ENCODE assay signal across 20 mouse cellular contexts in the genomic region with DNA sequence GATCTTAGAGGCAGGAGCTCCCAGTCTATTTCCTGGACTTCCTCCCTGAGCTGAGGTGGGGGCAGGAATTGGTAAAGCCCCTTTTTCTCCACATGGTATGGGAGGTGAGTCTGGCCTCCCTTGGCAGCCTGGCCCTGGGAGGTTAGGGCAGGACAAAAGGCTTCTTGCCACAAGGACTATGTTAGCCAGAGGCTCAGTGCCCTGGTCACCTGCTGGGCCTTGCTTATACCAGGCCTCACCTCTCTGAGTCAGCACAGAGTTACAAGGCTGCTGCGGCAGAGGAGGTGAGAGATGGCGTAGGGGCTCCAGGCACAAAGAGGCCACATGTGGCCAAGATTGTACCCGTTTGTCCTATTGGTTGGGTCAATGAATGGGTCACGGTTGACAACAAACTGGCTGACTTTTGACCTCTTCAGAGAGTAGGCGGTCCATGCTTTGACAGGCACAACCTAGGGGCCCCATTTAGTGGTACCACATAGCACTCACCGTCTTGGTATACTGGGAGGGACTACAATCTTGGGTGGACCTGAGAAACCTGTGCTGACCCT. TPM values are rescaled to one million over a fixed set of nuclear protein-coding genes. Genes with fewer than 3 reads are reported as not detected.
DNase-seq lines count a peak whose midpoint lies in the region; ATAC-seq and TF ChIP-seq lines count a peak whose summit lies in the region.
"Had no signal": no experiment of that assay in that cellular context is flagged by ENCODE, and none has a peak within 500 bp of the region (broad histone marks: within the 10 kb centered on the region; RNA-seq: fewer than 3 reads in every experiment).

No protein-coding gene starts in this region.

- TF ChIP-seq CTCF in left cerebral cortex, adult 2 months (IDR thresholded peaks at IDR 0.05), result no peak
- no peak for TF ChIP-seq CTCF in cortical plate, adult 2 months (IDR thresholded peaks at IDR 0.05; ENCODE audit: extremely low read depth, insufficient read depth, low read length)

- peaks cover 58% of the 10 kb centered on the region for H3K27me3 ChIP-seq in heart, embryonic 12.5 days (replicated peaks)

- TF ChIP-seq POLR2A in cortical plate, adult 2 months (IDR thresholded peaks at IDR 0.05; ENCODE audit: extremely low read depth, insufficient read depth, low read length), result no peak

- H3K9me3 ChIP-seq in heart, embryonic 12.5 days (replicated peaks), result no peaks in the 10 kb centered on the region
- H3K9me3 ChIP-seq: forebrain, embryonic 15.5 days; intestine, embryonic 15.5 days; limb, embryonic 12.5 days had no signal

- intact Hi-C loops in left cerebral cortex, adult 2 months (cut with DNase I), result loop anchor here (2.0 kb wide), 1 partner anchor 19 kb away; no protein-coding TSS in a partner anchor

- no peak overlapping the region for H3K4me3 ChIP-seq in heart, embryonic 12.5 days
- H3K4me3 ChIP-seq in left cerebral cortex, adult 2 months, result peak overlapping the region; percentile 97
- H3K4me3 ChIP-seq in cortical plate, adult 2 months (ENCODE audit: insufficient read depth, low read length), result peak overlapping the region; percentile 84; the same call in 1 of the 2 replicates
- H3K4me3 ChIP-seq: forebrain, embryonic 15.5 days; intestine, embryonic 15.5 days; limb, embryonic 12.5 days; myocyte had no signal

- no peaks in the 10 kb centered on the region for H3K36me3 ChIP-seq in heart, embryonic 12.5 days
- H3K36me3 ChIP-seq: intestine, embryonic 15.5 days; limb, embryonic 12.5 days had no signal

- H3K4me1 ChIP-seq in heart, embryonic 12.5 days (replicated peaks), result 0 out of 2 replicates have a peak, but pooled peaks cover 2% of the 10 kb centered on the region
- peaks cover 5% of the 10 kb centered on the region for H3K4me1 ChIP-seq in cortical plate, adult 2 months (ENCODE audit: control insufficient read depth, insufficient read depth, low read length)

- WGBS in heart, embryonic 12.5 days, result 70% methylated on average over 6 of the region's 6 CpGs

- no peak overlapping the region for H3K27ac ChIP-seq in heart, embryonic 12.5 days (ENCODE audit: poor library complexity, severe bottlenecking)
- peak overlapping the region; percentile 96 for H3K27ac ChIP-seq in left cerebral cortex, adult 2 months
- H3K27ac ChIP-seq in cortical plate, adult 2 months (ENCODE audit: insufficient read depth, low read length), result no peak overlapping the region
- H3K27ac ChIP-seq: forebrain, embryonic 15.5 days; intestine, embryonic 15.5 days; limb, embryonic 12.5 days; macrophage had no signal

- peak; percentile 86 for DNase-seq in heart, adult 11 months
- no peak for DNase-seq in left cerebral cortex, adult 2 months (ENCODE audit: extremely low spot score in 1 of 2, low spot score in 2 of 2)
- no peak for DNase-seq in left cerebral cortex, adult 9 months (ENCODE audit: low spot score in 2 of 2)
- DNase-seq in brain, adult 2 months (ENCODE audit: low read depth, low spot score), result peak; percentile 71
- DNase-seq in adrenal gland, adult 18-20 months (ENCODE audit: low spot score in 2 of 2), result no peak
- DNase-seq: adrenal gland, adult 8-10 months; heart, postnatal 14 days; lung, adult 18-20 months; thymus, postnatal 25 days had no signal

- ATAC-seq in heart, embryonic 12.5 days (ENCODE audit: insufficient number of reproducible peaks, low FRiP score), result no peak
- ATAC-seq in megakaryocyte progenitor cell, adult 5-6 weeks (replicated peaks; ENCODE audit: poor library complexity), result no peak
- ATAC-seq: CD4-positive, CD25-positive, alpha-beta regulatory T cell, adult 4 months; forebrain, embryonic 15.5 days; intestine, embryonic 15.5 days had no signal

- no peak overlapping the region for H3K9ac ChIP-seq in heart, embryonic 12.5 days
- H3K9ac ChIP-seq: forebrain, embryonic 15.5 days; intestine, embryonic 15.5 days; limb, embryonic 12.5 days had no signal

- H3K4me2 ChIP-seq in heart, embryonic 12.5 days, result no peak overlapping the region
- H3K4me2 ChIP-seq: forebrain, embryonic 15.5 days; intestine, embryonic 15.5 days; limb, embryonic 12.5 days had no signal

RNA-seq across cellular contexts. Expression of a gene that starts 2.9 kb away (rescaled TPM):
- polyA plus RNA-seq in heart, embryonic 12.5 days (2016; fragmentation: Nextera tagmentation; extraction: Ambion mirVana), result 4.8 and 5.0 TPM in 2 replicates
- 100 to 1,000 TPM; 160 to 168 TPM for total RNA-seq in left cerebral cortex, adult 2 months (2021)
- 105 and 109 TPM in 2 replicates for polyA plus RNA-seq in cortical plate, adult 2 months (2012; rRNA removed)
- total RNA-seq in megakaryocyte progenitor cell, adult 5-6 weeks (2015), result 66.7 and 70.5 TPM in 2 replicates
- 26.9 and 29.5 TPM in 2 replicates for total RNA-seq in megakaryocyte progenitor cell, adult 5-6 weeks (2017)
- 10 to 100 TPM; 36.9 to 48.5 TPM for total RNA-seq in adrenal gland, adult 18-20 months (2021)

RNA-seq across cellular contexts. Expression of a gene that starts 8.3 kb away (rescaled TPM):
- polyA plus RNA-seq in heart, embryonic 12.5 days (2016; fragmentation: Nextera tagmentation; extraction: Ambion mirVana), result not detected in 2 replicates
- total RNA-seq in left cerebral cortex, adult 2 months (2021), result under 1 TPM in 1 of 2 experiments, not detected in 1; 0.43 TPM
- 0.38 and 0.48 TPM in 2 replicates for polyA plus RNA-seq in cortical plate, adult 2 months (2012; rRNA removed)
- total RNA-seq in megakaryocyte progenitor cell, adult 5-6 weeks (2015), result 11.1 and 12.5 TPM in 2 replicates
- 21.4 and 24.2 TPM in 2 replicates for total RNA-seq in megakaryocyte progenitor cell, adult 5-6 weeks (2017)
- total RNA-seq in adrenal gland, adult 18-20 months (2021), result under 1 TPM; 0.13 to 0.35 TPM
- total RNA-seq: gastrocnemius, adult 8-10 months; heart, postnatal 14 days had no signal
- polyA plus RNA-seq: limb, embryonic 12.5 days had no signal

RNA-seq across cellular contexts. Expression of a gene that starts 25.3 kb away (rescaled TPM):
- polyA plus RNA-seq in heart, embryonic 12.5 days (2016; fragmentation: Nextera tagmentation; extraction: Ambion mirVana), result 1.1 and 1.4 TPM in 2 replicates
- total RNA-seq in left cerebral cortex, adult 2 months (2021), result not detected
- polyA plus RNA-seq in cortical plate, adult 2 months (2012; rRNA removed), result 0.72 and 0.79 TPM in 2 replicates
- total RNA-seq in megakaryocyte progenitor cell, adult 5-6 weeks (2015), result not detected in 2 replicates
- total RNA-seq in megakaryocyte progenitor cell, adult 5-6 weeks (2017), result 0.27 TPM in 1 of 2 replicates, not detected in the other
- 1 to 10 TPM in 1 of 2 experiments, under 1 TPM in 1; 0.53 to 1.1 TPM for total RNA-seq in adrenal gland, adult 18-20 months (2021)
- total RNA-seq: adrenal gland, adult 8-10 months had no signal
- polyA plus RNA-seq: macrophage had no signal

RNA-seq across cellular contexts. Expression of a gene that starts 29.5 kb away (rescaled TPM):
- 22.1 and 22.7 TPM in 2 replicates for polyA plus RNA-seq in heart, embryonic 12.5 days (2016; fragmentation: Nextera tagmentation; extraction: Ambion mirVana)
- 10 to 100 TPM; 65.9 to 75.3 TPM for total RNA-seq in left cerebral cortex, adult 2 months (2021)
- polyA plus RNA-seq in cortical plate, adult 2 months (2012; rRNA removed), result 137 TPM in 2 replicates
- 32.8 and 40.9 TPM in 2 replicates for total RNA-seq in megakaryocyte progenitor cell, adult 5-6 weeks (2015)
- total RNA-seq in megakaryocyte progenitor cell, adult 5-6 weeks (2017), result 15.3 and 21.3 TPM in 2 replicates
- 10 to 100 TPM; 38.6 to 54.5 TPM for total RNA-seq in adrenal gland, adult 18-20 months (2021)

RNA-seq across cellular contexts. Expression of a gene that starts 32.2 kb away (rescaled TPM):
- 22.3 and 22.4 TPM in 2 replicates for polyA plus RNA-seq in heart, embryonic 12.5 days (2016; fragmentation: Nextera tagmentation; extraction: Ambion mirVana)
- total RNA-seq in left cerebral cortex, adult 2 months (2021), result 100 to 1,000 TPM; 337 to 366 TPM
- polyA plus RNA-seq in cortical plate, adult 2 months (2012; rRNA removed), result 435 and 468 TPM in 2 replicates
- 1.5 TPM in 1 of 2 replicates, not detected in the other for total RNA-seq in megakaryocyte progenitor cell, adult 5-6 weeks (2015)
- 0.27 TPM in 1 of 2 replicates, not detected in the other for total RNA-seq in megakaryocyte progenitor cell, adult 5-6 weeks (2017)
- 100 to 1,000 TPM; 125 to 161 TPM for total RNA-seq in adrenal gland, adult 18-20 months (2021)
- total RNA-seq: MEL had no signal

Comparison
In these comparisons a context has a peak if more than half of its experiments do, and no peak if none do; other contexts are left out.
1. DNase-seq: peak in heart, adult 11 months (single experiment) and brain, adult 2 months (single experiment); none in left cerebral cortex, adult 2 months (0 of 2), left cerebral cortex, adult 9 months (0 of 2) and adrenal gland, adult 18-20 months (0 of 2).
2. RNA of a gene that starts 8.3 kb away (total RNA-seq): 11.1 to 24.2 TPM in megakaryocyte progenitor cell, adult 5-6 weeks; 0.43 TPM in left cerebral cortex, adult 2 months and 0.13 to 0.35 TPM in adrenal gland, adult 18-20 months; every median in the first group is over 4 times any median in the second.